ENCODE assay signal across 8 mouse cellular contexts in genomic region chr2:92024274-92024672, GRCm38 (mm10). TPM values are rescaled to one million over a fixed set of nuclear protein-coding genes. Genes with fewer than 3 reads are reported as not detected.
DNase-seq lines count a peak whose midpoint lies in the region; ATAC-seq and TF ChIP-seq lines count a peak whose summit lies in the region.
"Had no signal": no experiment of that assay in that cellular context is flagged by ENCODE, and none has a peak within 500 bp of the region (broad histone marks: within the 10 kb centered on the region; RNA-seq: fewer than 3 reads in every experiment).

Creb3l1 (minus strand) TSS chr2:92024502.

- TF ChIP-seq EP300 in MEL (IDR thresholded peaks at IDR 0.05; ENCODE audit: low read depth in 1 of 2, low read length in 2 of 2), result no peak

- peak; percentile 80 for ATAC-seq in forebrain, embryonic 15.5 days (replicated peaks)
- peak; percentile 46 to 47; a peak in 2 of 4 replicates for ATAC-seq in hematopoietic stem cell, adult 5-6 weeks (replicated peaks in 1 of 2; ENCODE audit: insufficient read depth in 1 of 2, low FRiP score in 2 of 2, low TSS enrichment in 1 of 2, low read depth in 1 of 2, poor library complexity in 2 of 2, severe bottlenecking in 2 of 2)

- H3K9ac ChIP-seq in MEL (ENCODE audit: control insufficient read depth, low read depth, low read length, poor library complexity, severe bottlenecking), result peak within 1 kb of the TSS; percentile 42
- peak within 1 kb of the TSS; percentile 45 for H3K9ac ChIP-seq in forebrain, embryonic 15.5 days (replicated peaks)

- H3K79me2 ChIP-seq in MEL (ENCODE audit: control insufficient read depth, insufficient read depth, low read length, poor library complexity), result no peaks in the 10 kb centered on the region

- no peak for TF ChIP-seq POLR2A in MEL (IDR thresholded peaks at IDR 0.05; ENCODE audit: control insufficient read depth in 1 of 2, insufficient read depth in 1 of 2, low read depth in 1 of 2, low read length in 2 of 2, poor library complexity in 1 of 2)
- TF ChIP-seq POLR2A in small intestine, adult 2 months (IDR thresholded peaks at IDR 0.05; ENCODE audit: low read depth, low read length), result peak; percentile 68; the same call in 1 of the 2 replicates

- peak within 1 kb of the TSS; percentile 55 to 58; a peak in 3 of 4 replicates for H3K4me3 ChIP-seq in MEL (ENCODE audit: control insufficient read depth in 1 of 2, insufficient read depth in 1 of 2, low read depth in 2 of 2, low read length in 2 of 2)
- peak within 1 kb of the TSS; percentile 59 for H3K4me3 ChIP-seq in forebrain, embryonic 15.5 days
- H3K4me3 ChIP-seq in small intestine, adult 2 months (ENCODE audit: low read depth, low read length), result peak within 1 kb of the TSS; percentile 77

- peaks cover 0 to 33% of the 10 kb centered on the region in 2 experiments; a peak in 2 of 4 replicates for H3K4me1 ChIP-seq in MEL (ENCODE audit: control insufficient read depth in 1 of 2, insufficient read depth in 2 of 2, low read length in 2 of 2)
- peaks cover 15% of the 10 kb centered on the region for H3K4me1 ChIP-seq in forebrain, embryonic 15.5 days
- peaks cover 22% of the 10 kb centered on the region for H3K4me1 ChIP-seq in small intestine, adult 2 months (ENCODE audit: control insufficient read depth, insufficient read depth, insufficient read length, low read length)

- H3K36me3 ChIP-seq in MEL (ENCODE audit: control insufficient read depth in 1 of 2, insufficient read depth in 2 of 2, low read length in 2 of 2), result peaks cover 0 to 14% of the 10 kb centered on the region in 2 experiments; a peak in 2 of 4 replicates
- H3K36me3 ChIP-seq in forebrain, embryonic 15.5 days, result no peaks in the 10 kb centered on the region
- no peaks in the 10 kb centered on the region for H3K36me3 ChIP-seq in small intestine, adult 2 months (ENCODE audit: control insufficient read depth, insufficient read depth, low read length)

- no peak for TF ChIP-seq CTCF in MEL (IDR thresholded peaks at IDR 0.05 in 2 of 3, conservative IDR thresholded peaks at IDR 0.05 in 1 of 3; ENCODE audit: control insufficient read depth in 1 of 3, insufficient read depth in 1 of 3, low read depth in 2 of 3, low read length in 3 of 3, poor library complexity in 1 of 3, severe bottlenecking in 1 of 3)
- no peak for TF ChIP-seq CTCF in small intestine, adult 2 months (IDR thresholded peaks at IDR 0.05; ENCODE audit: extremely low read depth, insufficient read length, insufficient replicate concordance, low read depth, low read length)

- DNase-seq in MEL (ENCODE audit: low read depth, low spot score), result peak; percentile 52
- peak; percentile 32 to 44 for DNase-seq in adrenal gland, postnatal 4 days (ENCODE audit: low spot score in 2 of 2)
- DNase-seq in layer of hippocampus, adult 9-11 months, result peak; percentile 45
- peak; percentile 91 for DNase-seq in lung, postnatal 36 days

- H3K4me2 ChIP-seq in forebrain, embryonic 15.5 days (replicated peaks), result peak within 1 kb of the TSS; percentile 98

- no peaks in the 10 kb centered on the region for H3K27me3 ChIP-seq in MEL (ENCODE audit: control insufficient read depth in 1 of 2, insufficient read depth in 2 of 2, low read length in 2 of 2)
- peaks cover 8% of the 10 kb centered on the region; the same call in 1 of the 2 replicates for H3K27me3 ChIP-seq in forebrain, embryonic 15.5 days
- H3K27me3 ChIP-seq in small intestine, adult 2 months (ENCODE audit: control insufficient read depth, insufficient read depth, low read length), result peaks cover 7% of the 10 kb centered on the region

- no peak for TF ChIP-seq RAD21 in MEL (IDR thresholded peaks at IDR 0.05; ENCODE audit: low read depth, low read length)

- under 1% methylated on average over 26 of the region's 27 CpGs for WGBS in forebrain, embryonic 15.5 days
- WGBS in small intestine, adult 2 months, result under 1% methylated on average over 27 of the region's 27 CpGs

- no peaks in the 10 kb centered on the region for H3K9me3 ChIP-seq in MEL (replicated peaks; ENCODE audit: insufficient read depth, low read length)
- H3K9me3 ChIP-seq in forebrain, embryonic 15.5 days, result no peaks in the 10 kb centered on the region

- no peak within 1 kb of the TSS for H3K27ac ChIP-seq in MEL (ENCODE audit: control insufficient read depth, low read depth, low read length)
- H3K27ac ChIP-seq in forebrain, embryonic 15.5 days (replicated peaks), result no peak within 1 kb of the TSS
- H3K27ac ChIP-seq in small intestine, adult 2 months (ENCODE audit: insufficient read depth, low read depth, low read length), result no peak within 1 kb of the TSS; the same call in 1 of the 2 replicates
- H3K27ac ChIP-seq: macrophage had no signal

TF ChIP-seq in MEL, 35 proteins besides CTCF, POLR2A, EP300 and RAD21:
- TF ChIP-seq SIN3A (IDR thresholded peaks at IDR 0.05; ENCODE audit: low read length) (peak; percentile 18; the same call in 1 of the 2 replicates), ZMIZ1 (IDR thresholded peaks at IDR 0.05; ENCODE audit: low read depth, low read length) (no peak)
TF ChIP-seq in MEL: peak in this region for 1.

RNA-seq across cellular contexts. Expression of gene Creb3l1, which starts in this region (rescaled TPM):
- 0.12 and 0.16 TPM in 2 replicates for total RNA-seq in MEL (2012; rRNA removed)
- 1 to 10 TPM in 1 of 2 experiments, not detected in 1; 9.1 TPM for polyA plus RNA-seq in MEL (2012; ENCODE audit: insufficient read depth in 1 of 2, insufficient read length in 2 of 2, low read depth in 1 of 2, low replicate concordance in 2 of 2, missing spikeins in 1 of 2)
- total RNA-seq in adrenal gland, postnatal 4 days (2021), result 10 to 100 TPM; 20.0 to 22.7 TPM
- 0.92 and 1.0 TPM in 2 replicates for polyA plus RNA-seq in forebrain, embryonic 15.5 days (2015; fragmentation: Nextera tagmentation; extraction: Ambion mirVana)
- not detected in 2 replicates for total RNA-seq in hematopoietic stem cell, adult 5-6 weeks (2017)
- 22.5 and 25.4 TPM in 2 replicates for polyA plus RNA-seq in small intestine, adult 2 months (2012; rRNA removed)

Comparison
In these comparisons a context has a peak if more than half of its experiments do, and no peak if none do; other contexts are left out.
1. RNA of gene Creb3l1 (total RNA-seq): 20.0 to 22.7 TPM in adrenal gland, postnatal 4 days; 0.12 to 0.16 TPM in MEL and not detected in hematopoietic stem cell, adult 5-6 weeks; every median in the first group is over 10 times any median in the second.
2. Peak in ATAC-seq in hematopoietic stem cell, adult 5-6 weeks; RNA of the gene not detected or under 1 TPM.
3. DNase-seq: peak in every context shown above with its lines; median percentile 91 in lung, postnatal 36 days; 52 in MEL; 45 in layer of hippocampus, adult 9-11 months; 38 in adrenal gland, postnatal 4 days.
4. Peak in every context shown above with its lines, with median percentiles within 50 percentile points of each other: H3K4me3 ChIP-seq.